ENCODE assay signal across 27 mouse cellular contexts in the genomic region with DNA sequence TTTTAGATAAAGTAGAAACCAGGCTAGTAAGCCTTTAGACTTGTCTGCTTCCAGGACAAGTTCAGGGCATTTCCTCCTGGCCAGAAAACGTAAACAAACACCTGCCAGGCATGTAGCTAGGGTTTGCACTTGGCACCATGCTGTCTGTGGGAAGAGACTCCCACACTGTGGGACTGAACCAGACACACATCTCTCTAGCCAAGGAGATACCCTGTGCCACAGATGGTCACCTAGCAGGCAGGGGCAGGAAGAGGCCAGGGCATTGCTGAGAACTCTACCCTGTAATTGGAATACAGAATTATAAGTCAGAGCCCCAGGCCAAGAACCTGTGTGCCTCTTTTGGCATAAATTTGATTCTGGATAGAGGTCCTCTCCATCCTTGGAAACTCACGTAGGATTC.
DNase-seq lines count a peak whose midpoint lies in the region; ATAC-seq and TF ChIP-seq lines count a peak whose summit lies in the region.
"Had no signal": no experiment of that assay in that cellular context is flagged by ENCODE, and none has a peak within 500 bp of the region (broad histone marks: within the 10 kb centered on the region; RNA-seq: fewer than 3 reads in every experiment).

No protein-coding gene starts in this region.

- no peak overlapping the region for H3K27ac ChIP-seq in cerebellum, adult 2 months (ENCODE audit: insufficient read depth, low read length)
- H3K27ac ChIP-seq in embryonic facial prominence, embryonic 10.5 days (replicated peaks): no peak overlapping the region
- H3K27ac ChIP-seq: embryonic facial prominence, embryonic 12.5 days; embryonic facial prominence, embryonic 15.5 days; gastrocnemius, adult 2 months; heart, embryonic 10.5 days; heart, embryonic 13.5 days; hindbrain, embryonic 14.5 days; hindbrain, postnatal 0 days had no signal

- H3K4me1 ChIP-seq in cerebellum, adult 2 months (ENCODE audit: control insufficient read depth, insufficient read depth, low read length): no peaks in the 10 kb centered on the region
- H3K4me1 ChIP-seq in embryonic facial prominence, embryonic 10.5 days: no peaks in the 10 kb centered on the region
- H3K4me1 ChIP-seq: embryonic facial prominence, embryonic 12.5 days; embryonic facial prominence, embryonic 15.5 days; heart, embryonic 10.5 days; heart, embryonic 13.5 days had no signal

- H3K36me3 ChIP-seq in embryonic facial prominence, embryonic 10.5 days (replicated peaks): no peaks in the 10 kb centered on the region
- H3K36me3 ChIP-seq: embryonic facial prominence, embryonic 12.5 days; embryonic facial prominence, embryonic 15.5 days; heart, embryonic 10.5 days; heart, embryonic 13.5 days had no signal

- no peak for TF ChIP-seq CTCF in cerebellum, adult 2 months (IDR thresholded peaks at IDR 0.05; ENCODE audit: borderline replicate concordance, insufficient read depth, low read depth, low read length)

- no peak overlapping the region for H3K4me3 ChIP-seq in cerebellum, adult 2 months (replicated peaks; ENCODE audit: insufficient read depth, low read depth, low read length)
- H3K4me3 ChIP-seq in embryonic facial prominence, embryonic 10.5 days: no peak overlapping the region
- H3K4me3 ChIP-seq: embryonic facial prominence, embryonic 12.5 days; embryonic facial prominence, embryonic 15.5 days; gastrocnemius, adult 2 months; heart, embryonic 10.5 days; heart, embryonic 13.5 days had no signal

- 7% methylated on average over 2 of the region's 2 CpGs for WGBS in cerebellum, adult 2 months
- WGBS in embryonic facial prominence, embryonic 10.5 days: 82% methylated on average over 2 of the region's 2 CpGs

- H3K9me3 ChIP-seq in embryonic facial prominence, embryonic 10.5 days: no peaks in the 10 kb centered on the region
- H3K9me3 ChIP-seq: embryonic facial prominence, embryonic 12.5 days; embryonic facial prominence, embryonic 15.5 days; heart, embryonic 10.5 days; heart, embryonic 13.5 days had no signal

- no peaks in the 10 kb centered on the region for H3K27me3 ChIP-seq in cerebellum, adult 2 months (ENCODE audit: control insufficient read depth, insufficient read depth, low read length)
- no peaks in the 10 kb centered on the region for H3K27me3 ChIP-seq in embryonic facial prominence, embryonic 10.5 days (replicated peaks; ENCODE audit: low read depth, poor library complexity, severe bottlenecking)
- H3K27me3 ChIP-seq: embryonic facial prominence, embryonic 12.5 days; embryonic facial prominence, embryonic 15.5 days; heart, embryonic 13.5 days had no signal

- ATAC-seq in cerebellum, adult (ENCODE audit: insufficient number of reproducible peaks, low FRiP score, low TSS enrichment): no peak
- ATAC-seq: CD4-positive, CD25-positive, alpha-beta regulatory T cell, adult 4 months; forebrain, embryonic 14.5 days; forebrain, postnatal 0 days; hindbrain, postnatal 0 days; inflammation-experienced regulatory T-cells, adult 6 months; intestine, embryonic 16.5 days had no signal

- no peak for TF ChIP-seq POLR2A in cerebellum, adult 2 months (IDR thresholded peaks at IDR 0.05; ENCODE audit: borderline replicate concordance, insufficient read depth, low read length)

- peak; percentile 27 to 70 for DNase-seq in cerebellum, adult 2 months
- peak; percentile 25 for DNase-seq in heart, adult 11 months
- DNase-seq in heart, adult 9 months (ENCODE audit: low spot score in 2 of 2): no peak
- DNase-seq in cerebellum, postnatal 14 days: peak; percentile 38 to 82
- DNase-seq in cerebellum, postnatal 36 days: peak; percentile 26 to 30
- no peak for DNase-seq in embryonic facial prominence, embryonic 10.5 days (ENCODE audit: low spot score)
- DNase-seq: adrenal gland, adult 2 months; adrenal gland, postnatal 14 days; forebrain, postnatal 0 days; gastrocnemius, adult 2 months; gastrocnemius, postnatal 14 days; heart, adult 18-20 months; heart, postnatal 14 days; heart, postnatal 4 days; kidney, adult 18-20 months; kidney, adult 9 months had no signal

Comparison
In these comparisons a context has a peak if more than half of its experiments do, and no peak if none do; other contexts are left out.
1. DNase-seq: peak in cerebellum, adult 2 months (2 of 2), heart, adult 11 months (single experiment), cerebellum, postnatal 14 days (2 of 2) and cerebellum, postnatal 36 days (2 of 2); none in heart, adult 9 months (0 of 2) and embryonic facial prominence, embryonic 10.5 days (single experiment).